Mouse (Mus musculus) activated CD4-positive, CD25-positive, alpha-beta regulatory T cell, adult 4 months (primary cell): ENCODE results near the gene Espn. TPM values are rescaled to one million over a fixed set of nuclear protein-coding genes. Genes with fewer than 3 reads are reported as not detected.

Experiments used
- ATAC-seq: one replicate; pipeline ENCODE4 v1.8.0; 2017
- polyA plus RNA-seq, 2 experiments: library from polyadenylated mRNA; unstranded; fragments of 100-300 nt; shearing (Covaris generic); gene quantifications; one replicate each; pipeline ENCODE4 v1.2.1; 2017

Gene Espn
- polyA plus RNA-seq, 2 experiments from 2014 or later, result 6.9 to 8.3 TPM

GRCm38 (mm10) chr4:152096927-152097326 lies 55.2 kb downstream of the Espn start:
- no peak for ATAC-seq

- peak; percentile 79 for ATAC-seq
These were observed 55.9 kb downstream of the Espn start for GRCm38 (mm10) chr4:152095937-152096910.

GRCm38 (mm10) chr4:152094233-152094632 lies 57.9 kb downstream of the Espn start:
- no peak for ATAC-seq

- no peak for ATAC-seq
These were observed 59.3 kb downstream of the Espn start for GRCm38 (mm10) chr4:152092751-152093293.

- ATAC-seq, result no peak
These were observed 62.0 kb downstream of the Espn start for GRCm38 (mm10) chr4:152090191-152090590.

- ATAC-seq, result no peak
These were observed 63.5 kb downstream of the Espn start for GRCm38 (mm10) chr4:152088556-152089120.

- no peak for ATAC-seq
These were observed 64.0 kb downstream of the Espn start for GRCm38 (mm10) chr4:152088133-152088532.

GRCm38 (mm10) chr4:152087211-152088081 lies 64.7 kb downstream of the Espn start:
- no peak for ATAC-seq

- peak; percentile 83 for ATAC-seq
These were observed 65.5 kb downstream of the Espn start for GRCm38 (mm10) chr4:152086505-152087210.

GRCm38 (mm10) chr4:152084616-152085015 lies 67.6 kb downstream of the Espn start:
- no peak for ATAC-seq

- ATAC-seq, result no peak
These were observed 68.5 kb downstream of the Espn start for GRCm38 (mm10) chr4:152083611-152084220.

GRCm38 (mm10) chr4:152079931-152080330 lies 72.2 kb downstream of the Espn start:
- no peak for ATAC-seq

- no peak for ATAC-seq
These were observed 72.9 kb downstream of the Espn start for GRCm38 (mm10) chr4:152079261-152079660.

- ATAC-seq, result no peak
These were observed 74.1 kb downstream of the Espn start for GRCm38 (mm10) chr4:152078105-152078530.

GRCm38 (mm10) chr4:152077191-152077590 lies 75.0 kb downstream of the Espn start:
- no peak for ATAC-seq

GRCm38 (mm10) chr4:152074548-152074947 lies 77.6 kb downstream of the Espn start:
- no peak for ATAC-seq

GRCm38 (mm10) chr4:152073715-152074114 lies 78.5 kb downstream of the Espn start:
- no peak for ATAC-seq

GRCm38 (mm10) chr4:152072655-152073054 lies 79.5 kb downstream of the Espn start:
- ATAC-seq, result no peak

GRCm38 (mm10) chr4:152072121-152072601 lies 80.0 kb downstream of the Espn start, which contains the start of gene Plekhg5:
TSS of gene Plekhg5 (plus strand) at chr4:152072498.
- no peak for ATAC-seq

GRCm38 (mm10) chr4:152070494-152071396 lies 81.4 kb downstream of the Espn start:
- no peak for ATAC-seq
